Mouse (Mus musculus): ENCODE measurements around the gene Aacs.

GRCm38 (mm10) chr5:125441234-125442114 is 34.1 kb upstream of the Aacs start, which contains the start of gene Bri3bp:
- TF ChIP-seq CTCF (IDR thresholded peaks at IDR 0.05; ENCODE audit: extremely low read depth, insufficient read length, insufficient replicate concordance, low read depth, low read length) (no peak), POLR2A (IDR thresholded peaks at IDR 0.05; ENCODE audit: low read depth, low read length) (no peak; the same call in 1 of the 2 replicates)
